Mouse (Mus musculus) olfactory bulb, adult 2 months (tissue): ENCODE measurements around the gene Gfra1.

Experiments
- CTCF ChIP-seq: fragments of 200-500 bp; IDR thresholded peaks from 2 replicates; pipeline ENCODE4 v1.5.1; 2012; ENCODE audit warnings: low read depth, mild to moderate bottlenecking, low read length, moderate library complexity; ENCODE audit not compliant: insufficient read depth
- POLR2A ChIP-seq: fragments of 200-500 bp; IDR thresholded peaks from 2 replicates; pipeline ENCODE4 v1.6.1; 2012; ENCODE audit warnings: mild to moderate bottlenecking, low read depth, low read length, moderate library complexity; ENCODE audit not compliant: insufficient read depth

- TF ChIP-seq POLR2A: no peak
- no peak for TF ChIP-seq CTCF
Observed at GRCm38 (mm10) chr19:58497106-58497505, 41.4 kb upstream of the Gfra1 start.
